Mouse (Mus musculus): ENCODE results near the gene Uts2. TPM values are rescaled to one million over a fixed set of nuclear protein-coding genes. Genes with fewer than 3 reads are reported as not detected.

The Uts2 gene
- polyA plus RNA-seq (2016; fragmentation: Nextera tagmentation; extraction: Ambion mirVana): not detected in 2 replicates

GRCm38 (mm10) chr4:150996797-150997196, at the start of gene Uts2:
Gene Uts2, plus strand, starts transcription at chr4:150997097.
- Histone ChIP-seq H3K4me1 (peaks cover 4% of the 10 kb centered on the region; the same call in 1 of the 2 replicates), H3K36me3 (no peaks in the 10 kb centered on the region), H3K27me3 (replicated peaks) (no peaks in the 10 kb centered on the region), H3K9me3 (replicated peaks) (no peaks in the 10 kb centered on the region), H3K27ac (no peak within 1 kb of the TSS), H3K4me2 (no peak within 1 kb of the TSS), H3K9ac (no peak within 1 kb of the TSS), H3K4me3 (no peak within 1 kb of the TSS)
- WGBS (ENCODE audit: insufficient replicate concordance): 75% methylated on average over 7 of the region's 7 CpGs
- no peak for ATAC-seq

GRCm38 (mm10) chr4:150950972-150951371, 45.9 kb upstream of the Uts2 start:
- H3K9me3 ChIP-seq (replicated peaks): no peaks in the 10 kb centered on the region
- H3K4me1 ChIP-seq: no peaks in the 10 kb centered on the region
- 61% methylated on average over 10 of the region's 10 CpGs for WGBS (ENCODE audit: insufficient replicate concordance)
- no peak overlapping the region for H3K27ac ChIP-seq
- no peak for ATAC-seq
- peaks cover 4% of the 10 kb centered on the region for H3K27me3 ChIP-seq (replicated peaks)
- no peaks in the 10 kb centered on the region for H3K36me3 ChIP-seq
- H3K4me3 ChIP-seq: no peak overlapping the region
- H3K9ac ChIP-seq: no peak overlapping the region
- H3K4me2 ChIP-seq: no peak overlapping the region

DNA sequence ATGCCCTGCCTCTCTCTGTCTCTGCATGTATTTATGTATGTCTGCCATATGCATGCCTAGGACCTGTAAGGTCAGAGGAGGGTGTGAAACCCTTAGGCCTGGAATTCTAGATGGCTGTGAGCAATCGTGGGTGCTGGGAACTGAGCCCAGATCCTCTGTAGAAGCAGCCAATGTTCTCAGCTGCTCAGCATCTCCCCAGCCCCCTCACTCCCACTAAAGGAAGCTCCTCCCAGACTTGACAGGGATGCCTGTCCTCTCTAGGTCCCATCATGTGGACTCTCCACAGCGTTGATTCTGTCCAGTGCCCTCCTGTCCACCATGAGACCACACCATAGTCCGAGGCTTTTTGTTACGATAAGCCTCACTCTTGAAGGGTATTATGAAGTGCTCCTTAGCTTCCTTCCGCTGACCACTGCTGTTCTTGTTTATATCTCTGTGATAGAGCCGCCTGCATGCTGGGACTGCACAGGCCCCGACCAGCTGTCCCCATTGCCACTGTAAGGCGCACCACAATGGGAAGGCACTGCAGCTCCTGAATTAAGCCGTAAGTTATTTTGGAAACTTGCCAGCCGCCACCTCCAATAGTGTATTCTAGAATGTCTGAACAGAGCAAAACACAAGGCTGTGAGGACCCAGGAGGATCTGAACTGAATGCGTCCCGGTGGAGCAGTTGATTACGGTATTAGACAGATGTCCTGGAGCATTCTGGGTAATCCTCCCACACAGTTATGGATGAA, 40.4 kb upstream of the Uts2 start:
- no peaks in the 10 kb centered on the region; the same call in 1 of the 2 replicates for H3K4me1 ChIP-seq
- no peak overlapping the region for H3K9ac ChIP-seq
- no peak overlapping the region for H3K27ac ChIP-seq
- no peaks in the 10 kb centered on the region for H3K36me3 ChIP-seq
- WGBS (ENCODE audit: insufficient replicate concordance): 67% methylated on average over 13 of the region's 13 CpGs
- peaks cover 4% of the 10 kb centered on the region; the same call in 1 of the 2 replicates for H3K27me3 ChIP-seq (replicated peaks)
- H3K4me2 ChIP-seq: no peak overlapping the region
- ATAC-seq: no peak
- H3K9me3 ChIP-seq (replicated peaks): no peaks in the 10 kb centered on the region
- no peak overlapping the region for H3K4me3 ChIP-seq

DNA sequence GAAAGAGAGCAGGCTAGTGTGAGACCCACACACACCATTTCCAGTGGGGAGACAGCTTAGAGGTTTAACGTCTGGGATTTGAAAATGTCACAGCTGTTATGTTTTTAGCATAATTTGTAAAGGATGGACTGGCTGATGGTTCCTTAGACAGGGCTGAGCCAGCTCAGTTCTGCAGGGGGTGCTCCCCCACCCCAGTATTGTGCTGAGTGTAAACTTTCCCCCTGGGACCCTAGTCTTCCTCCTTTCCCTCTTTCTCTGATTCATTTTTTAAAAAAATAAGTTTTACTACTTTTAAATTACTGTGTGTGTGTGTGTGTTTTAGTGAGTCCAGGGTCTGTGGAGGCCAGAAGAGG, 39.8 kb upstream of the Uts2 start:
- Histone ChIP-seq H3K9ac (no peak overlapping the region), H3K27ac (no peak overlapping the region), H3K9me3 (replicated peaks) (no peaks in the 10 kb centered on the region), H3K4me1 (no peaks in the 10 kb centered on the region; the same call in 1 of the 2 replicates), H3K27me3 (replicated peaks) (peaks cover under 1% of the 10 kb centered on the region; the same call in 1 of the 2 replicates), H3K36me3 (no peaks in the 10 kb centered on the region), H3K4me2 (no peak overlapping the region), H3K4me3 (no peak overlapping the region)
- no peak for ATAC-seq
- 43% methylated on average over 1 of the region's 1 CpGs for WGBS (ENCODE audit: insufficient replicate concordance)

DNA sequence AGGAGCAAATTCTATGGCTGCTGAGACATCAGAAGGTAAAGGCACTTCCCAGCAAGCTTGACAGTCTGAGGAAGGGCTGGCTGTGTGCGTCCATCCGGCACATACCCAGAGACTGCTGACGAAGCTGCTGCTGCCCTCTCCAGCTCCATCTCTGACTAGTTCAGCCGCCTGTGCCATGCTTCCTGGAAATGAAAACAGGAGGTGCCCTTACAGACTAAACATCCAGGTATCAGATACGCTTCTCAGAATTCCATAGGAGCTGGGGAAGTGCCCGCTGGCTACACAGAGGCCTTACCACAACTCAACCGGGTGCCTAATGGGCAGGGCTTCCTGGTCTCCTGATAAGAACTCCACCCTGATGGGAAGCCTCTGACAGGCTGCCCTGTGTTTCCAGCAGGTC, 38.4 kb upstream of the Uts2 start:
- no peak overlapping the region for H3K27ac ChIP-seq
- H3K27me3 ChIP-seq (replicated peaks): peaks cover 5% of the 10 kb centered on the region; the same call in 1 of the 2 replicates
- no peak overlapping the region for H3K4me3 ChIP-seq
- H3K4me2 ChIP-seq: no peak overlapping the region
- no peaks in the 10 kb centered on the region for H3K36me3 ChIP-seq
- no peak for ATAC-seq
- no peaks in the 10 kb centered on the region; the same call in 1 of the 2 replicates for H3K4me1 ChIP-seq
- WGBS (ENCODE audit: insufficient replicate concordance): 53% methylated on average over 7 of the region's 7 CpGs
- H3K9ac ChIP-seq: no peak overlapping the region
- H3K9me3 ChIP-seq (replicated peaks): no peaks in the 10 kb centered on the region

DNA sequence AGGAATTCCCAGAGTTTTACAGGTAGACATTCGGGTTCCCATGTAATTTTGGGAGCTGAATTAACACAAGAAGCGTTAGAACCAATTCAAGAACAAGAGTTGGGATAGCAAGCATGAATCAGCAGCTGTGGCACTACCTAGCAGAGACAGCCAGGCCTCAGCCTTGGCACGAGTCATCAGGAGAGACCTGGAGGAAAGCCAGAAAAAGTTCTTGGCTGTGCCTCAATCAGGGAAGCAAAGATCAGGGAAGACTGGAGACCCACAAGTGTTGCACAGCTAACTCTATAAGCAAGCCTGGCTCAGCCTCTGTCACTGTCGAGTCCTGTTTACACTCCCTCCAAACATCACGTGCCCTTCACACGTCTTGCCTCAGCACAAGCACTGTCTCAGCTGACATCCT, 34.7 kb upstream of the Uts2 start:
- no peaks in the 10 kb centered on the region for H3K9me3 ChIP-seq (replicated peaks)

GRCm38 (mm10) chr4:150963711-150964110, 33.2 kb upstream of the Uts2 start:
- Histone ChIP-seq H3K4me3 (no peak overlapping the region), H3K27ac (no peak overlapping the region), H3K9ac (no peak overlapping the region), H3K4me2 (no peak overlapping the region), H3K27me3 (replicated peaks) (0 out of 2 replicates have a peak, but pooled peaks cover 10% of the 10 kb centered on the region), H3K9me3 (replicated peaks) (no peaks in the 10 kb centered on the region), H3K36me3 (no peaks in the 10 kb centered on the region), H3K4me1 (peaks cover 5% of the 10 kb centered on the region)
- ATAC-seq: no peak
- 70% methylated on average over 2 of the region's 2 CpGs for WGBS (ENCODE audit: insufficient replicate concordance)

More for the DNA sequence above, 34.7 kb upstream of the Uts2 start:
- Histone ChIP-seq H3K4me1 (peaks cover 5% of the 10 kb centered on the region), H3K9ac (no peak overlapping the region), H3K27ac (no peak overlapping the region), H3K27me3 (replicated peaks) (0 out of 2 replicates have a peak, but pooled peaks cover 10% of the 10 kb centered on the region), H3K36me3 (no peaks in the 10 kb centered on the region), H3K4me3 (no peak overlapping the region), H3K4me2 (no peak overlapping the region)
- ATAC-seq: no peak
- WGBS (ENCODE audit: insufficient replicate concordance): 57% methylated on average over 6 of the region's 6 CpGs

- Histone ChIP-seq H3K4me3 (peak overlapping the region; percentile 35), H3K27me3 (replicated peaks) (0 out of 2 replicates have a peak, but pooled peaks cover 10% of the 10 kb centered on the region), H3K4me2 (peak overlapping the region; percentile 66), H3K27ac (no peak overlapping the region), H3K4me1 (peaks cover 5% of the 10 kb centered on the region; the same call in 1 of the 2 replicates), H3K9ac (no peak overlapping the region), H3K9me3 (replicated peaks) (no peaks in the 10 kb centered on the region), H3K36me3 (no peaks in the 10 kb centered on the region)
- WGBS (ENCODE audit: insufficient replicate concordance): 10% methylated on average over 25 of the region's 25 CpGs
- ATAC-seq: peak; percentile 70
Observed at GRCm38 (mm10) chr4:150964635-150965554, 32.0 kb upstream of the Uts2 start.

GRCm38 (mm10) chr4:150965555-150965951, 31.3 kb upstream of the Uts2 start:
- Histone ChIP-seq H3K27me3 (replicated peaks) (0 out of 2 replicates have a peak, but pooled peaks cover 10% of the 10 kb centered on the region), H3K9ac (no peak overlapping the region), H3K36me3 (no peaks in the 10 kb centered on the region), H3K4me1 (peaks cover 5% of the 10 kb centered on the region; the same call in 1 of the 2 replicates), H3K4me3 (no peak overlapping the region), H3K27ac (no peak overlapping the region), H3K9me3 (replicated peaks) (no peaks in the 10 kb centered on the region), H3K4me2 (no peak overlapping the region)
- 58% methylated on average over 11 of the region's 11 CpGs for WGBS (ENCODE audit: insufficient replicate concordance)
- ATAC-seq: no peak

DNA sequence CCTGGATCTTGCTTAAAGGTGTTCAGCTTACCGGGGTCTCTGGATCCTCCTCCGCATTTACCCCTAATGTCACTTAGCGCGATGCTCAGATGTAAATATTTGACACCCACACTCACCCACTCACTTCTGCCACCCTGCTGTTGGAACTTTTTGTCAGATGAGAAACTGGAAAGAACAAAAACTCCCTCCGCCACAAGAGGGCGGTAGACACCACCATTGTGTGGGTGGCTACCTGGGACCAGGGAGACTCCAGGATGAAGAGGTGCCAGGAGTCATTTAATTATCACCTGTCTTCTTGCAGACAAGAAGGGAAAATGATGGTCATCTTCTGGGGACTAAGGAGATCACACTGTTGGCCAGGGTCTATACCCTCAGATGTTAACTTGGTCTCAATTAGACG, 30.3 kb upstream of the Uts2 start:
- no peak overlapping the region for H3K27ac ChIP-seq
- H3K9me3 ChIP-seq (replicated peaks): no peaks in the 10 kb centered on the region
- WGBS (ENCODE audit: insufficient replicate concordance): 15% methylated on average over 7 of the region's 7 CpGs
- H3K36me3 ChIP-seq: no peaks in the 10 kb centered on the region
- no peak overlapping the region for H3K9ac ChIP-seq
- no peak overlapping the region for H3K4me3 ChIP-seq
- no peak overlapping the region for H3K4me2 ChIP-seq
- H3K27me3 ChIP-seq (replicated peaks): 0 out of 2 replicates have a peak, but pooled peaks cover 10% of the 10 kb centered on the region
- ATAC-seq: no peak
- peaks cover 5% of the 10 kb centered on the region; the same call in 1 of the 2 replicates for H3K4me1 ChIP-seq

GRCm38 (mm10) chr4:150968956-150969355, 27.9 kb upstream of the Uts2 start:
- H3K4me3 ChIP-seq: no peak overlapping the region
- H3K4me1 ChIP-seq: peaks cover 5% of the 10 kb centered on the region; the same call in 1 of the 2 replicates
- no peak overlapping the region for H3K27ac ChIP-seq
- no peak for ATAC-seq
- 64% methylated on average over 8 of the region's 8 CpGs for WGBS (ENCODE audit: insufficient replicate concordance)
- H3K4me2 ChIP-seq: no peak overlapping the region
- no peak overlapping the region for H3K9ac ChIP-seq
- no peaks in the 10 kb centered on the region for H3K36me3 ChIP-seq
- H3K9me3 ChIP-seq (replicated peaks): no peaks in the 10 kb centered on the region
- H3K27me3 ChIP-seq (replicated peaks): 0 out of 2 replicates have a peak, but pooled peaks cover 1% of the 10 kb centered on the region

DNA sequence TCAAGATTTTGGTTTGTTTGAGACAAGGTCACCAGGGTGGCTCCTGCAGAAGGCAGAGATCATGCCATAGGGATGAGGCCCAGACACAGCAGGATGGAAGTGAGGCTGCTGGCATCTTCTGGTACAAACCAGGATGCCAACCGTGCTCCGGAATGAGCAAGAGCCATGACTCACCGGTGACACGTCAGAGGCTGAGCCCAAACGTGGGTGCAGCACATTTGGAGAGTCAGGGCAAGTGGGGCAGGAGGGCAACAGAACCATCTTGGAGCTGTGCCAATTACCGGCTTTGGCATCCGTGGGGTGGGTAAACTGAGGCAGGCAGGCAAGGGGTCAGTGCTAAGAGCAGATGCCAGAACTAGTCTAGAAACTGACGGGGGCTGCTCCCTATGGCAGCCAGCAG, 23.6 kb upstream of the Uts2 start:
- Histone ChIP-seq H3K9me3 (replicated peaks) (no peaks in the 10 kb centered on the region), H3K9ac (no peak overlapping the region), H3K4me1 (no peaks in the 10 kb centered on the region), H3K4me3 (no peak overlapping the region), H3K36me3 (no peaks in the 10 kb centered on the region), H3K27me3 (replicated peaks) (no peaks in the 10 kb centered on the region), H3K4me2 (no peak overlapping the region), H3K27ac (no peak overlapping the region)
- WGBS (ENCODE audit: insufficient replicate concordance): 60% methylated on average over 8 of the region's 8 CpGs
- no peak for ATAC-seq

Measured in liver, embryonic 12.5 days (tissue).